Mouse (Mus musculus) erythroblast, embryonic 14.5 days (primary cell): ENCODE measurements around the gene Psmd11.

Experiments used
- GATA1 ChIP-seq: IDR thresholded peaks from 2 replicates; pipeline ENCODE4 v1.6.1; 2012; ENCODE audit warnings: low read length, inconsistent platforms, mixed read lengths
- TAL1 ChIP-seq: IDR thresholded peaks from 3 replicates; pipeline ENCODE4 v1.6.1; 2012; ENCODE audit warnings: low read length, inconsistent platforms, mixed read lengths

- TF ChIP-seq GATA1 (no peak), TAL1 (no peak)
Measured at GRCm38 (mm10) chr11:80419743-80420142, 8.7 kb upstream of the Psmd11 start.
